Mouse (Mus musculus) CH12.LX (cell line): ENCODE results near the gene Dna2. TPM values are rescaled to one million over a fixed set of nuclear protein-coding genes. Genes with fewer than 3 reads are reported as not detected.

Experiments used
- DNase-seq: peaks from one replicate; pipeline ENCODE4 v3.0.0-alpha.2; 2013; ENCODE audit errors: extremely low read depth
- H3K27ac ChIP-seq: 2 replicates; pipeline ENCODE4 v1.5.1; 2012; ENCODE audit warnings: low read depth, mild to moderate bottlenecking, control low read depth, moderate library complexity; ENCODE audit not compliant: insufficient read depth
- H3K27me3 ChIP-seq: replicated peaks from 2 replicates; pipeline ENCODE3; 2012; ENCODE audit warnings: inconsistent platforms
- H3K36me3 ChIP-seq, 2 experiments: replicated peaks in 1 of 2; 2 replicates each; pipeline versions ENCODE3 to v1.6.1; 2012; ENCODE audit warnings: inconsistent platforms in 1 of 2, low read length in 1 of 2, mild to moderate bottlenecking in 1 of 2, mixed read lengths in 1 of 2, moderate library complexity in 1 of 2; ENCODE audit not compliant: control insufficient read depth in 1 of 2, insufficient read depth in 1 of 2
- H3K4me1 ChIP-seq, 2 experiments: 2 replicates each; pipeline ENCODE4 v1.6.1; 2012; ENCODE audit warnings: inconsistent platforms in 1 of 2, moderate library complexity in 1 of 2; ENCODE audit not compliant: insufficient read depth in 2 of 2, control insufficient read depth in 1 of 2
- H3K4me2 ChIP-seq: 2 replicates; pipeline ENCODE4 v1.6.1; 2012; ENCODE audit warnings: low read depth, mild to moderate bottlenecking, control low read depth; ENCODE audit not compliant: poor library complexity, insufficient read depth, severe bottlenecking
- H3K4me3 ChIP-seq, 3 experiments: fragments of 150-350 bp in 1 of 3; sonication (generic) in 1 of 3; replicated peaks in 1 of 3; 2 replicates each; pipeline versions ENCODE3 to v1.5.1; 2011 to 2012; ENCODE audit warnings: low read depth in 2 of 3, low read length in 2 of 3, mild to moderate bottlenecking in 2 of 3, moderate library complexity in 2 of 3, control low read depth in 1 of 3, improper control_type of control experiment in 1 of 3, inconsistent platforms in 1 of 3, mixed read lengths in 1 of 3; ENCODE audit not compliant: poor library complexity in 1 of 3
- H3K79me2 ChIP-seq: replicated peaks from 2 replicates; pipeline ENCODE4 v1.6.1; 2012; ENCODE audit warnings: mild to moderate bottlenecking, moderate library complexity; ENCODE audit not compliant: control insufficient read depth, poor library complexity, insufficient read depth, severe bottlenecking; ENCODE audit errors: extremely low read depth
- H3K9ac ChIP-seq: 2 replicates; pipeline ENCODE4 v1.6.1; 2012; ENCODE audit warnings: low read depth, mild to moderate bottlenecking, control low read depth, moderate library complexity; ENCODE audit not compliant: insufficient read depth
- H3K9me3 ChIP-seq: replicated peaks from 2 replicates; pipeline ENCODE3; 2012; ENCODE audit warnings: low read length, inconsistent platforms, mixed read lengths
- BHLHE40 ChIP-seq: IDR thresholded peaks from 2 replicates; pipeline ENCODE4 v1.6.1; 2011; ENCODE audit warnings: mild to moderate bottlenecking, low read depth, low read length, improper control_type of control experiment
- CHD1 ChIP-seq: IDR thresholded peaks from 2 replicates; pipeline ENCODE4 v1.6.1; 2012; ENCODE audit warnings: low read depth, low read length, improper control_type of control experiment, inconsistent platforms
- CTCF ChIP-seq, 2 experiments: IDR thresholded peaks in 1 of 2; conservative IDR thresholded peaks in 1 of 2; 2 replicates each; pipeline ENCODE4 v1.5.1; 2011 to 2012; ENCODE audit warnings: low read depth in 2 of 2, low read length in 2 of 2, improper control_type of control experiment in 1 of 2, inconsistent platforms in 1 of 2, mild to moderate bottlenecking in 1 of 2, moderate library complexity in 1 of 2
- E2F4 ChIP-seq: IDR thresholded peaks from 2 replicates; pipeline ENCODE4 v1.6.1; 2011; ENCODE audit warnings: low read depth, low read length, improper control_type of control experiment; ENCODE audit not compliant: insufficient replicate concordance
- EP300 ChIP-seq: IDR thresholded peaks from 2 replicates; pipeline ENCODE4 v1.6.1; 2011; ENCODE audit warnings: low read length, improper control_type of control experiment
- GABPA ChIP-seq: IDR thresholded peaks from 2 replicates; pipeline ENCODE4 v1.6.1; 2012; ENCODE audit warnings: low read depth, low read length, improper control_type of control experiment, inconsistent platforms; ENCODE audit not compliant: insufficient replicate concordance
- IRF4 ChIP-seq: IDR thresholded peaks from 2 replicates; pipeline ENCODE4 v1.6.1; 2014; ENCODE audit warnings: low read depth, mild to moderate bottlenecking, inconsistent platforms, low read length, improper control_type of control experiment
- JUND ChIP-seq: conservative IDR thresholded peaks from 2 replicates; pipeline ENCODE4 v1.6.1; 2011; ENCODE audit warnings: low read depth, low read length, improper control_type of control experiment
- KAT2A ChIP-seq: IDR thresholded peaks from 2 replicates; pipeline ENCODE4 v1.6.1; 2012; ENCODE audit warnings: low read length, improper control_type of control experiment, inconsistent platforms; ENCODE audit not compliant: insufficient replicate concordance
- MAFK ChIP-seq: IDR thresholded peaks from 2 replicates; pipeline ENCODE4 v1.6.1; 2011; ENCODE audit warnings: low read length, improper control_type of control experiment; ENCODE audit not compliant: insufficient replicate concordance
- MAX ChIP-seq: IDR thresholded peaks from 2 replicates; pipeline ENCODE4 v1.6.1; 2011; ENCODE audit warnings: low read length, improper control_type of control experiment
- MAZ ChIP-seq: IDR thresholded peaks from 2 replicates; pipeline ENCODE4 v1.6.1; 2012; ENCODE audit warnings: low read depth, mild to moderate bottlenecking, inconsistent platforms, low read length, improper control_type of control experiment, moderate library complexity
- MEF2A ChIP-seq: IDR thresholded peaks from 2 replicates; pipeline ENCODE4 v1.6.1; 2014; ENCODE audit warnings: low read depth, mild to moderate bottlenecking, inconsistent platforms, low read length, improper control_type of control experiment, borderline replicate concordance
- MXI1 ChIP-seq: IDR thresholded peaks from 2 replicates; pipeline ENCODE4 v1.6.1; 2011; ENCODE audit warnings: mild to moderate bottlenecking, low read depth, low read length, improper control_type of control experiment
- MYC ChIP-seq: IDR thresholded peaks from 2 replicates; pipeline ENCODE4 v1.6.1; 2011; ENCODE audit warnings: low read depth, mild to moderate bottlenecking, improper control_type of control experiment, low read length
- NELFE ChIP-seq: IDR thresholded peaks from 2 replicates; pipeline ENCODE4 v1.6.1; 2011; ENCODE audit warnings: low read depth, low read length, improper control_type of control experiment
- NRF1 ChIP-seq: IDR thresholded peaks from 2 replicates; pipeline ENCODE4 v1.6.1; 2014; ENCODE audit warnings: low read depth, mild to moderate bottlenecking, inconsistent platforms, low read length, improper control_type of control experiment, moderate library complexity
- PAX5 ChIP-seq: IDR thresholded peaks from 2 replicates; pipeline ENCODE4 v1.6.1; 2012; ENCODE audit warnings: low read length, inconsistent platforms, mixed read lengths
- POLR2A ChIP-seq: IDR thresholded peaks from 2 replicates; pipeline ENCODE4 v1.6.1; 2011; ENCODE audit warnings: low read depth, mild to moderate bottlenecking, improper control_type of control experiment, low read length
- POLR2AphosphoS2 ChIP-seq: IDR thresholded peaks from 2 replicates; pipeline ENCODE4 v1.6.1; 2011; ENCODE audit warnings: low read depth, low read length, improper control_type of control experiment
- RAD21 ChIP-seq: IDR thresholded peaks from 2 replicates; pipeline ENCODE4 v1.6.1; 2011; ENCODE audit warnings: low read depth, mild to moderate bottlenecking, low read length, improper control_type of control experiment, moderate library complexity
- RCOR1 ChIP-seq: conservative IDR thresholded peaks from 2 replicates; pipeline ENCODE4 v1.6.1; 2012; ENCODE audit warnings: low read depth, mild to moderate bottlenecking, inconsistent platforms, low read length, improper control_type of control experiment
- SIN3A ChIP-seq: IDR thresholded peaks from 2 replicates; pipeline ENCODE4 v1.6.1; 2012; ENCODE audit warnings: low read length, improper control_type of control experiment, inconsistent platforms
- UBTF ChIP-seq: IDR thresholded peaks from 2 replicates; pipeline ENCODE4 v1.6.1; 2012; ENCODE audit warnings: low read depth, mild to moderate bottlenecking, inconsistent platforms, low read length, improper control_type of control experiment, moderate library complexity
- USF1 ChIP-seq: IDR thresholded peaks from 2 replicates; pipeline ENCODE4 v1.6.1; 2014; ENCODE audit warnings: low read depth, mild to moderate bottlenecking, inconsistent platforms, low read length, improper control_type of control experiment
- ZC3H11A ChIP-seq: IDR thresholded peaks from 2 replicates; pipeline ENCODE4 v1.6.1; 2012; ENCODE audit warnings: low read depth, mild to moderate bottlenecking, inconsistent platforms, low read length, improper control_type of control experiment
- ZKSCAN1 ChIP-seq: IDR thresholded peaks from 2 replicates; pipeline ENCODE4 v1.6.1; 2012; ENCODE audit warnings: low read depth, inconsistent platforms, low read length, improper control_type of control experiment, borderline replicate concordance
- ZNF384 ChIP-seq: IDR thresholded peaks from 2 replicates; pipeline ENCODE4 v1.6.1; 2012; ENCODE audit warnings: low read depth, low read length, improper control_type of control experiment, inconsistent platforms
- dilution Hi-C: fragments of 300-500 bp; cut with MboI; formaldehyde crosslinking; loops from 2 replicates; pipeline ENCODE4 v1.14.3; 2020; ENCODE audit warnings: low sequenced_read_pairs; ENCODE audit not compliant: extremely low pct_unique_long_range_greater_than_20kb, extremely low pct_ligation_motif_present
- in situ Hi-C: fragments of 300-500 bp; cut with MboI; formaldehyde crosslinking; loops from 3 replicates; pipeline ENCODE4 v1.14.3; 2019; ENCODE audit warnings: low sequenced_read_pairs, low pct_ligation_motif_present, low pct_unique_long_range_greater_than_20kb, mixed read lengths
- polyA plus RNA-seq: library from polyadenylated mRNA; unstranded; fragments of >175 nt; gene quantifications from 2 replicates; pipeline ENCODE4 v1.2.1, GENCODE M21; 2012; ENCODE audit warnings: low read depth; ENCODE audit not compliant: insufficient read length
- total RNA-seq, 2 experiments: library from RNA; depleted of rRNA; stranded (reverse); fragments of 300-350 nt in 1 of 2; fragments of >200 nt in 1 of 2; gene quantifications; 2 replicates each; pipeline ENCODE4 v1.2.3; 2012 to 2014

Dna2 gene
- total and polyA plus RNA-seq, 3 experiments = 31.7 to 38.6 (median 33.4) TPM

- TF ChIP-seq E2F4 (no peak), IRF4 (peak; percentile 52; the same call in 1 of the 2 replicates), KAT2A (peak; percentile 59; the same call in 1 of the 2 replicates), MAFK (0 out of 2 replicates have a peak, but pooled peaks have one; percentile 16), MEF2A (peak; percentile 74), POLR2A (peak; percentile 78), UBTF (no peak), MAX (peak; percentile 69; the same call in 1 of the 2 replicates), MXI1 (peak; percentile 87), ZKSCAN1 (no peak), EP300 (no peak), SIN3A (peak; percentile 95), ZC3H11A (no peak), RAD21 (no peak), MYC (no peak), PAX5 (no peak), NRF1 (peak; percentile 66), MAZ (peak; percentile 60; the same call in 1 of the 2 replicates), GABPA (no peak), NELFE (peak; percentile 66)
- TF ChIP-seq, all 38 proteins: peak for 18
Measured at GRCm38 (mm10) chr10:62919925-62920765, 26.7 kb upstream of the Dna2 start, which contains the start of gene Slc25a16 (continued).

GRCm38 (mm10) chr10:62920766-62921156, 26.1 kb upstream of the Dna2 start:
- in situ Hi-C loops = no loop called here
- H3K9ac ChIP-seq = peak overlapping the region; percentile 83
- H3K27ac ChIP-seq = no peak overlapping the region
- no peak for DNase-seq
- peak overlapping the region; percentile 91 to 99 (median 95) for H3K4me3 ChIP-seq
- TF ChIP-seq IRF4 (no peak), BHLHE40 (no peak), RCOR1 (no peak), ZKSCAN1 (no peak), UBTF (no peak), KAT2A (no peak), NELFE (no peak; the same call in 1 of the 2 replicates), CHD1 (no peak), USF1 (no peak), MAZ (no peak), MYC (no peak), SIN3A (no peak), ZNF384 (no peak), JUND (no peak), CTCF (conservative IDR thresholded peaks at IDR 0.05 in 1 of 2, IDR thresholded peaks at IDR 0.05 in 1 of 2; ENCODE audit: low read depth in 2 of 2, low read length in 2 of 2) (no peak), POLR2AphosphoS2 (no peak)
- TF ChIP-seq, all 38 proteins: peak for 0
- no peaks in the 10 kb centered on the region; the same call in 1 of the 2 replicates for H3K79me2 ChIP-seq
- no peaks in the 10 kb centered on the region for H3K9me3 ChIP-seq
- peak overlapping the region; percentile 73 for H3K4me2 ChIP-seq
- H3K4me1 ChIP-seq = peaks cover 0 to 18% of the 10 kb centered on the region in 2 experiments; a peak in 2 of 4 replicates
- peaks cover 0 to 5% of the 10 kb centered on the region in 2 experiments for H3K36me3 ChIP-seq
- H3K27me3 ChIP-seq = no peaks in the 10 kb centered on the region
- dilution Hi-C loops = no loop called here
